Mouse (Mus musculus) bone marrow macrophage, adult 2 months (primary cell): Measurements from ENCODE around the gene Pde11a.

Experiments
- CTCF ChIP-seq: IDR thresholded peaks from 2 replicates; pipeline ENCODE4 v1.5.1; 2012; ENCODE audit warnings: low read depth, mild to moderate bottlenecking, low read length, moderate library complexity
- POLR2A ChIP-seq: IDR thresholded peaks from 2 replicates; pipeline ENCODE4 v1.6.1; 2012; ENCODE audit warnings: mild to moderate bottlenecking, low read depth, low read length, borderline replicate concordance

DNA sequence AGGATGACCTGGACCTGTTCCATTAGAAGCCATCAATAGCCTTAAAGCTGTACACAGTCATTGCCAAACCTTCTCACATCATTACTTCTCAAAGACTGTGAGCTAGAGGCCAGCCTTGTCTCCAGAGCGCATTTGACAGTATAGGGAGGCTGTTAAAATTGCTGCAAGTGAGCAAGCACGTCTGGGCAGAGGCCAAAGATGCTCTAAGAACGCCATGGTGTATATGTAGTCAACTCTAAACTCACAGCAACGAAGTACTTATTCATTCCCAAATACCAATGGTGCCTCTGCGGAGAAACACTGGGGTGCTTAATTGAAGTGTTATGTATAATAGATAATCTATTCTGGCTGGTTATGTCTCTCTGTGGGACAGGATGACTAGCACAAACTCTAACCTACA, 14.1 kb downstream of the Pde11a start:
- no peak for TF ChIP-seq POLR2A
- TF ChIP-seq CTCF = no peak
